Mouse (Mus musculus): ENCODE measurements around the gene Mrpl45. TPM values are rescaled to one million over a fixed set of nuclear protein-coding genes. Genes with fewer than 3 reads are reported as not detected.
A peak's percentile ranks its signal among the peaks of the same experiment; 100 is the strongest.
"Not testable (repeated sequence)": the region's sequence is repeated elsewhere in the genome, so short reads cannot be mapped to it uniquely, and the experiment has no call there.

Mrpl45 gene
- 33.4 and 39.8 TPM in 2 replicates for polyA plus RNA-seq (2015; fragmentation: Nextera tagmentation; extraction: Ambion mirVana)

GRCm38 (mm10) chr11:97315504-97316503 is at the start of gene Mrpl45:
TSS of gene Mrpl45 (plus strand) at chr11:97315716.
- peak within 1 kb of the TSS; percentile 62 for H3K4me2 ChIP-seq
- ATAC-seq (ENCODE audit: low read depth) (peak; percentile 93), DNase-seq (peak; percentile 98)
- H3K36me3 ChIP-seq: peaks cover 13% of the 10 kb centered on the region; the same call in 1 of the 2 replicates
- peak within 1 kb of the TSS; percentile 72 for H3K9ac ChIP-seq
- H3K4me1 ChIP-seq (replicated peaks): peaks cover 24% of the 10 kb centered on the region
- H3K27me3 ChIP-seq: peaks cover 15% of the 10 kb centered on the region
- peak within 1 kb of the TSS; percentile 69 for H3K4me3 ChIP-seq (replicated peaks)
- under 1% methylated on average over 50 of the region's 50 CpGs for WGBS (ENCODE audit: insufficient replicate concordance)
- H3K27ac ChIP-seq: peak within 1 kb of the TSS; percentile 55
- H3K9me3 ChIP-seq (replicated peaks): no peaks in the 10 kb centered on the region

- WGBS (ENCODE audit: insufficient replicate concordance): 85% methylated on average over 1 of the region's 1 CpGs
- not testable (repeated sequence) for H3K27ac ChIP-seq; H3K9me3 ChIP-seq (replicated peaks)
Measured at GRCm38 (mm10) chr11:97266544-97266943, 49.0 kb upstream of the Mrpl45 start.

GRCm38 (mm10) chr11:97270004-97270403 is 45.5 kb upstream of the Mrpl45 start:
- 71% methylated on average over 2 of the region's 2 CpGs for WGBS (ENCODE audit: insufficient replicate concordance)

More at GRCm38 (mm10) chr11:97266544-97266943, 49.0 kb upstream of the Mrpl45 start:
- H3K27me3 ChIP-seq; H3K9ac ChIP-seq; H3K4me1 ChIP-seq (replicated peaks); H3K4me3 ChIP-seq (replicated peaks); H3K4me2 ChIP-seq; ATAC-seq (ENCODE audit: low read depth); DNase-seq; H3K36me3 ChIP-seq: not testable (repeated sequence)

GRCm38 (mm10) chr11:97272835-97273234 is 42.7 kb upstream of the Mrpl45 start:
- no peak overlapping the region for H3K4me2 ChIP-seq
- H3K27me3 ChIP-seq: no peaks in the 10 kb centered on the region
- H3K4me3 ChIP-seq (replicated peaks): no peak overlapping the region
- H3K9ac ChIP-seq: no peak overlapping the region
- WGBS (ENCODE audit: insufficient replicate concordance): 88% methylated on average over 4 of the region's 4 CpGs
- no peak overlapping the region for H3K27ac ChIP-seq
- H3K36me3 ChIP-seq: no peaks in the 10 kb centered on the region
- peaks cover 16% of the 10 kb centered on the region for H3K4me1 ChIP-seq (replicated peaks)
- no peaks in the 10 kb centered on the region for H3K9me3 ChIP-seq (replicated peaks)
- ATAC-seq (ENCODE audit: low read depth): no peak
- no peak for DNase-seq

More at GRCm38 (mm10) chr11:97270004-97270403, 45.5 kb upstream of the Mrpl45 start:
- not testable (repeated sequence) for ATAC-seq (ENCODE audit: low read depth); H3K4me1 ChIP-seq (replicated peaks); H3K27ac ChIP-seq; H3K9ac ChIP-seq; DNase-seq; H3K4me2 ChIP-seq; H3K9me3 ChIP-seq (replicated peaks); H3K4me3 ChIP-seq (replicated peaks); H3K27me3 ChIP-seq; H3K36me3 ChIP-seq

GRCm38 (mm10) chr11:97273613-97274012 is 41.9 kb upstream of the Mrpl45 start:
- ATAC-seq (ENCODE audit: low read depth) (no peak), DNase-seq (no peak)
- no peaks in the 10 kb centered on the region for H3K27me3 ChIP-seq
- no peak overlapping the region for H3K27ac ChIP-seq
- 65% methylated on average over 5 of the region's 5 CpGs for WGBS (ENCODE audit: insufficient replicate concordance)
- no peak overlapping the region for H3K4me2 ChIP-seq
- no peaks in the 10 kb centered on the region for H3K36me3 ChIP-seq
- H3K9me3 ChIP-seq (replicated peaks): no peaks in the 10 kb centered on the region
- H3K4me1 ChIP-seq (replicated peaks): peaks cover 23% of the 10 kb centered on the region
- H3K4me3 ChIP-seq (replicated peaks): no peak overlapping the region
- no peak overlapping the region for H3K9ac ChIP-seq

DNA sequence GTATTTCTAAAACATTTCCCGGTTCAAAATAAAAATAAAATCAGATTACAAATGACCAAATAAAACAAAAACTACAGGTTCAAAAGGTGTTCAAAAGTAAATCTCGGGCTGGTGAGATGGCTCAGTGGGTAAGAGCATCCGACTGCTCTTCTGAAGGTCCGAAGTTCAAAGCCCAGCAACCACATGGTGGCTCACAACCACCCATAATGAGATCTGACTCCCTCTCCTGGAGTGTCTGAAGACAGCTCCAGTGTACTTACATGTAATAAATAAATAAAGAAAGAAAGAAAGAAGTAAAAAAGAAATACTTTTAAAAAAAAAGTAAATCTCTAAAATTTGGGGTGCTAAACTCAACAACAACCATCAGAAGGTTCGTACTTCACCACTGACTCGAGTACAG is 40.6 kb upstream of the Mrpl45 start:
- H3K36me3 ChIP-seq; DNase-seq; H3K4me3 ChIP-seq (replicated peaks); H3K9ac ChIP-seq; H3K27ac ChIP-seq; H3K9me3 ChIP-seq (replicated peaks); ATAC-seq (ENCODE audit: low read depth); H3K4me2 ChIP-seq; H3K27me3 ChIP-seq: not testable (repeated sequence)
- 77% methylated on average over 6 of the region's 6 CpGs for WGBS (ENCODE audit: insufficient replicate concordance)
- H3K4me1 ChIP-seq (replicated peaks): peaks cover 37% of the 10 kb centered on the region

- Histone ChIP-seq H3K9ac (no peak overlapping the region), H3K27me3 (no peaks in the 10 kb centered on the region), H3K4me3 (replicated peaks) (no peak overlapping the region), H3K4me2 (no peak overlapping the region), H3K36me3 (no peaks in the 10 kb centered on the region), H3K27ac (no peak overlapping the region), H3K4me1 (replicated peaks) (peaks cover 37% of the 10 kb centered on the region), H3K9me3 (replicated peaks) (no peaks in the 10 kb centered on the region)
- no peak for ATAC-seq (ENCODE audit: low read depth)
- WGBS (ENCODE audit: insufficient replicate concordance): 64% methylated on average over 2 of the region's 2 CpGs
- DNase-seq: no peak
Measured at GRCm38 (mm10) chr11:97275349-97275748, 40.2 kb upstream of the Mrpl45 start.

DNA sequence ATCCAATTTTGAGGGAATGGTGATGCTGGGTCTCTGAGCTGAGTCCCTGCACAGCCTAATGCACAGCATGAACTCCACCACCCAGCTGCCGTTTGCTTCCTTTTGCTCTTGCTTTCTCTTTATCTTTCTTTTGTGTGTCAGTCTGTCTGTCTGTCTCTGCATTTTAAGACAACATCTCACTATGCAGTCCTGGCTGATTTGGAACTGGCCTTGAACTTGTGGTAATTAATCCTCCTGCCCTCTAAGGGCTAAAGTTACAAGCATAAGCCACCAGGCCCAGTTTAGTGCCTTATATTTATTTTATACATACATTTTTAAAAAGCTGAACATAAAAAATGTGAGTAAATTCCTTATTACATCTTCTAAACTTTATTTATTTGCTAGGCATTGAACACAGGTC is 39.5 kb upstream of the Mrpl45 start:
- H3K27me3 ChIP-seq: no peaks in the 10 kb centered on the region
- no peak overlapping the region for H3K4me3 ChIP-seq (replicated peaks)
- H3K27ac ChIP-seq: no peak overlapping the region
- H3K4me1 ChIP-seq (replicated peaks): peaks cover 41% of the 10 kb centered on the region
- H3K9ac ChIP-seq: no peak overlapping the region
- no peaks in the 10 kb centered on the region for H3K9me3 ChIP-seq (replicated peaks)
- H3K36me3 ChIP-seq: no peaks in the 10 kb centered on the region
- DNase-seq: no peak
- WGBS (ENCODE audit: insufficient replicate concordance): 24% methylated on average over 1 of the region's 1 CpGs
- H3K4me2 ChIP-seq: no peak overlapping the region
- no peak for ATAC-seq (ENCODE audit: low read depth)

DNA sequence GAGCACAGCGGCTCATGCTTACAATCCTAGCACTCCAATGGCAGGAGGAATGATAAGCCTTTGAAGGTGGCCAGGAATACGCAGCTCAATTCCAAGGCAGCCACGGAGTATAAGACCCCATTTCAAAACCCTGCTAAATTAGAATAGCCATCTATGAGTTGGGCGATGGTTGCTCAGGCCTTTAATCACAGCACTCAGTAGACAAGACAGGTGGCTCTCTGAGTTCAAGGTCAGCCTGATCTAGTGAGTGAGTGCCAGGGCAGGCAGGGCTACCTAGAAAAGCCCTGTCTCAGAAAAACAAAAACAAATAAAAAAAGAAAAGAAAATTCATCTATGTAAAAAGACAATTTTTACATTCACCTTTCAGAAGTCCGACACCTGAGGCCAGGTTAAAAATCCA is 38.4 kb upstream of the Mrpl45 start:
- peaks cover 42% of the 10 kb centered on the region for H3K4me1 ChIP-seq (replicated peaks)
- H3K9ac ChIP-seq: no peak overlapping the region
- H3K4me3 ChIP-seq (replicated peaks): no peak overlapping the region
- H3K4me2 ChIP-seq: no peak overlapping the region
- no peak overlapping the region for H3K27ac ChIP-seq
- WGBS (ENCODE audit: insufficient replicate concordance): 80% methylated on average over 5 of the region's 5 CpGs
- ATAC-seq (ENCODE audit: low read depth) (no peak), DNase-seq (no peak)
- H3K36me3 ChIP-seq: no peaks in the 10 kb centered on the region
- H3K27me3 ChIP-seq: no peaks in the 10 kb centered on the region
- H3K9me3 ChIP-seq (replicated peaks): no peaks in the 10 kb centered on the region

- Histone ChIP-seq H3K4me1 (replicated peaks) (peaks cover 42% of the 10 kb centered on the region), H3K9me3 (replicated peaks) (no peaks in the 10 kb centered on the region), H3K27ac (no peak overlapping the region), H3K4me2 (peak overlapping the region; percentile 97), H3K27me3 (no peaks in the 10 kb centered on the region), H3K4me3 (replicated peaks) (peak overlapping the region; percentile 95), H3K36me3 (no peaks in the 10 kb centered on the region), H3K9ac (peak overlapping the region; percentile 97; the same call in 1 of the 2 replicates)
- 79% methylated on average over 6 of the region's 6 CpGs for WGBS (ENCODE audit: insufficient replicate concordance)
- no peak for ATAC-seq (ENCODE audit: low read depth)
- DNase-seq: no peak
Measured at GRCm38 (mm10) chr11:97278456-97278855, 37.1 kb upstream of the Mrpl45 start.

- WGBS (ENCODE audit: insufficient replicate concordance): 19% methylated on average over 11 of the region's 11 CpGs
- Histone ChIP-seq H3K27ac (peak overlapping the region; percentile 90), H3K9me3 (replicated peaks) (no peaks in the 10 kb centered on the region), H3K4me3 (replicated peaks) (peak overlapping the region; percentile 95), H3K4me1 (replicated peaks) (peaks cover 42% of the 10 kb centered on the region), H3K4me2 (peak overlapping the region; percentile 97), H3K27me3 (no peaks in the 10 kb centered on the region), H3K9ac (peak overlapping the region; percentile 97), H3K36me3 (no peaks in the 10 kb centered on the region)
- ATAC-seq (ENCODE audit: low read depth) (no peak), DNase-seq (no peak)
Measured at GRCm38 (mm10) chr11:97279040-97279404, 36.5 kb upstream of the Mrpl45 start.
